Mouse (Mus musculus): ENCODE data around the gene Stab2. TPM values are rescaled to one million over a fixed set of nuclear protein-coding genes. Genes with fewer than 3 reads are reported as not detected.

Gene Stab2
- 1 to 10 TPM in 1 of 2 experiments, under 1 TPM in 1; 0.25 to 1.9 TPM for total RNA-seq (2021)
- long read RNA-seq, experiment 1: 0 reads
- long read RNA-seq, experiment 2, partial matches to known transcripts: 0 of 1 reads
- long read RNA-seq, experiment 2, other reads (novel, unspliced or antisense): 1 of 1 reads

DNA sequence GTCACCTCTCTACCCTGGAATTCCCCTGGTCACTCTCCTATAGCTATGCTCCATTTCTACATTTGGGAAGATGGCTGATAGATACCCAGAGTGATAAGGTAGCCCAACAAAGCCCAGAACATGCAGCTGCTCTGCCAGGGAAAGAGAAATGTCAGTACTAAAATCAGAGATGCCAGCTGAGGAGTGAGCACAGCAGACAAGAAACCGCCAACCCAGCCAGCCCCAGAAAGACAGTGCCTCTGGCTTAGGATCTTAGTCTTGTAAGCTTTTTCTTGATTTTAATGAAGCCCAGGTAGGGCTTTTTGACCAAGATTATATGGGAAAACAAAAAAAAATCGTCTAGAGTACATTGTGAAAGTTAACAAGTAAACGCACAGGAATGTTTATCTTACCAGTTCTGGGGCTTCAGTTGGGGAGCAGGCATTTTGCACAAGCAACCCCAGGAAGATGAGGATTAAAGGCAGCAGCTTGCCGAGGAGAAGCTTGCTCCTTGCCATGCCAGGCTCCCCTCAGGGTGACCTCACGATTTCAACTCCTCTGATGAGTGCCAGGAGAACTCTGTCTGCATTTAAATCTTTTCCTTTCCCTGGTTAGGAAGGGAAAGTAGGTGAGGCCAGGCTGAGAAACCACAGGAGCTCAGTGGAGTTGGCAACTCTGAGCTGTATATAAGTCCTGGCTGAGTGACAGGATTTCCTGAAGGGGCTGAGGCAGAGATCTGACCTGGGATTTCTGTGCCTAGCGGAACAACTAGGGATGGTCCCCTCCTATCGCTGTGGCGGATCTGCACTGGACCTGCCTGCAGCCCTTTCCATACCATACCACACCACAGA is at the start of gene Stab2:
Gene Stab2 (minus strand): TSS at position 641 of the 830 bp plus-strand sequence.
- no peak for DNase-seq

DNA sequence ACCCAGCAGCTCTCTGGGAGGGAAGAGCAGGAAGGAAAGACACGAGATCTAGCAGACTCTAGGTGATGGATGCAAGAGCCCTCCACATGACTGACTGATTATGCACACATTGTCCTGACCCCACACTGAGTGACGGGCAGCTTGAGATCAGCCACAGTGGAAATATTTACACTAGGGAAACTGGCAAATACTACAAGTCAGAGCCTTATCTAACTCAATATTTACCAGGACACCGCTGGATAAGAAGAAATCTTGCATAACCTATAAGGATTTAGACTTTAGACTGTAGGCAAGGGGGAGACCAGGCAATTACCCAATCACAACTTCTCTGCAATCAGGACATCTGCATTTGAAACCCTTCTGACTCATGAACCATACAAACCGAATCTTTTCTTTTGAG is 43.9 kb upstream of the Stab2 start:
- no peak for DNase-seq

DNA sequence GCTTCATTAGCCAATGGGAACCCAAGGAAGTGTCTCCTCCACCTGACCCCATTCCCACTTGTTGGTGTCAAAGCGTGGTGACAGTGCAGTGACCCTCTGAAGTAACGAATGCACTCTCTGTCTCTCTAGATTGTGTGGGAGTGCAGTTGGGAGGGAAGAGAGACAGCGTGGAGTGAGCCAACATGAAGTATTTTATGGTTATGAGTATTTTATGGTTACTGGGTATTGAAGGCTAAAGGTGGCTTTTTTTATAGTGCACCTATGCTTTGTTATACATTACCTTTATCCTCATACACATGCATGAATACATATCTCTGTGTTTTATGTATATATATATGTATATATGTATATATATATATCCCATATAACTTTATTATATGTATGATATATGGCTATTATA is 41.4 kb upstream of the Stab2 start:
- DNase-seq: no peak

DNA sequence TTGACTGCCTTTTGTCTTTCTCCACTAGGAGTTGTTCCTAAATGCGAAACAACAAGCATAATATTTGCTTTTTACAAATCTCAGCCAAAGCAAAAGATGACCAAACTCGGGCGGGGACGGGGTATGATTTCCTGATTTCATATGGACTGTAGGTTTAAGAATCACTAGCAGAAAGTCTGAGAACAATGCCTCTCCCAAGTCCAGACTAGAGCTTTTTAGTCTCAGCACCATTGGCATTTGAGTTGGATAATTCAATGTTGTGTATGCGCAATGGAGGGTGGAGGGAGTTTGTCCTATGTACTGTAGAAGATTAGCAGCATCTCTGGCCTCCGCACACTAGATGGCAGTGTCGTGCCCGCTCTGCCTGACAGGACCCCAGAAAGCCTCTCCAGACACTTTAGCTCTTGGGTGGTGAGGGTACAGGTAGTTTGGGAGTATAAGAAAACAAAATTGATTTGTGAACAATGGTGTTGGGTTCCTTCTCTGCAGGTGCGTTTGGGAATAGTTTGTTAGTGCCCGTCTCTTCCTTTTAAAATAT is 39.2 kb upstream of the Stab2 start:
- no peak for DNase-seq

DNA sequence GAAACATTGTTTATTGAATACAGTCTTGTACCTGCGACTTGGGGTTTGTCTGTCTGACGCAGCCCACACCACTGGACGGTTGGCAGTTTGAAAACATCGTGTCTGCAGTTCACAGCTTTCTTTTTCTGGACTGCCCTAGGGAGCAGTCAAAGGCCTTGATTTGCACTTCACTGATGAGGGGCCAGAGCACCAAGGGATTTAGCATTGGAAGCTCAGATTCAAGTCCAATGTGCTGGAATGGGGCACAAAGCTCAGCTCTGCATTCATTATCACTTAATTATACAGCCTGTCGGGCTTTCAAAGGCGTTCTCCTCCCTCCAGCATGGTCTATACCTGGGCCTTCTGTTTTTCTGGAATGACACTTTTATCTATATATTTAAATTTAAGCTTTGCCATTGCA is 38.6 kb upstream of the Stab2 start:
- no peak for DNase-seq

DNA sequence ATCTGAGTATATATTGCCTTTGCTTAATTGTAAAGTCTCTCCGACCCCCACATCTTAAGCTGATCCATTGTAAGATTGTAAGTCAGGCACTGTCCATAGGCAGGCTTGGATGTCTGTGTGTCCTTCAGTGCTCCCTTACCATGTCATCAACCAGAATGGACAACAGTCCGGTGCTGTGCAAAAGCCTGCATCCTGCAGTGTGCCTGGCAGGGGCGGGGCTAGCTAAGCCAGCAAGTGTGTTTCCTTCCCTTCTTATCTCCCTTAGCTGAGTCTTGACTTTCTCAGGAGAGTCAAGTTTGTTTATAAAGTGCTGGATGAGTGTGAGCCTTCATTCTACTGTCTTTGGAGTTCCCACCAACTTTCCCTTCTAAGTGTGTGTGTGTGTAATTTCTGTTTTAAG is 37.4 kb upstream of the Stab2 start:
- DNase-seq: no peak

DNA sequence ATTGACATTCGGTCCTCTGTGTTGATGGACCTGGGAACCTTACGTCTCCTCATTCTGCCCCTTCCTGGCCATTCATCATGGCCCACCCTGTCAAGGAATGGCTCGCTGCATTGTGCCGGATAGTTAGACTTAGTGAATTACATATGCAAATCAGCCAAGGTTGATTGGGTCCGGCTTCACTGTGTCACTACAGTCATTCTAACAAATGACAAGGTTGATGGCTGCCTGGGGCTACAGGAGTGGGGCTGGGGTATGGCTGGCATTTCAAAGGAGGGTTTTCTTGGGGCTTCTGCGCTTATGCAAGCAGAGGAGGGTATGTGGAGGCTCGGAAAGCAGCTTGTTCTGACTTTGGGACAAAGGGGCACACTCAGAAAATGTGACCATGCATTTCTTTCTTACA is 33.4 kb upstream of the Stab2 start:
- no peak for DNase-seq

DNA sequence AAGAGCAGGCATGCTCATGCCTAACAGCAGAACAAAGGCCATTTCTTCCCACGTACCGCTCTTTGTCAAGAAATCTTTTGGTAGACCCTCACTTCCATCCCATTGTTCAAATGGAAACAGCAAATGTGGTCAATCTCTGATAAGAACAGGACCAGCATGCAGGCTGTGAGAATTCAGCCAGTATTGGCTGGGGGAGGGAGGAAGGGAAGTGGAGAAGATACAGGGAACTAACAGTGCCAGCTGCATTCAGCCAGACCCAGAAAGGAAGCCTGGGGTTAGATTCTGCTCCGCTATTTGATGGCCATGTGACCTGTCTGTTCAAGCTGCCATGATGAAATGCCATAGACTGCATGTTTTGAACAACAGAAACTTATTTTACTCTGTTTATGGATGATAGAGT is 32.0 kb upstream of the Stab2 start:
- DNase-seq: no peak

DNA sequence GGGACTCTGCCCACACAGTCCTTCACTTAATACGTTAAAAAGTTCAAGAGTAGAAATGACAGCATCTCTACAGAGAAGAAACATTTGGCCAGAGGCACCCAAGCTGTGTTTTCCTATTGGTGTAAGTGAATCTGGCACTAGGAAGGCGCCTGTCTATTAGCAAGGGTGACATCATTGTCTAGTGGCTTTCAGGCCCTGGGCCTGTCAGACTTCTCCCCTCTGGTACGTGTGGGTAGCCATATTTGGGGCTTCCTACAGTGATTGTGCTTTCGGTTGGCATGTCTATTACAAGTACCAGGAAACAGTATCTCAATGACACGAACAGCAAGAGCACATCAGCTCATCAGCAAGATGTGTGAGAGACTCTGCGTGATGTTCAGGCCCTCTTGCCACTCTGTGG is 31.5 kb upstream of the Stab2 start:
- DNase-seq: no peak

DNA sequence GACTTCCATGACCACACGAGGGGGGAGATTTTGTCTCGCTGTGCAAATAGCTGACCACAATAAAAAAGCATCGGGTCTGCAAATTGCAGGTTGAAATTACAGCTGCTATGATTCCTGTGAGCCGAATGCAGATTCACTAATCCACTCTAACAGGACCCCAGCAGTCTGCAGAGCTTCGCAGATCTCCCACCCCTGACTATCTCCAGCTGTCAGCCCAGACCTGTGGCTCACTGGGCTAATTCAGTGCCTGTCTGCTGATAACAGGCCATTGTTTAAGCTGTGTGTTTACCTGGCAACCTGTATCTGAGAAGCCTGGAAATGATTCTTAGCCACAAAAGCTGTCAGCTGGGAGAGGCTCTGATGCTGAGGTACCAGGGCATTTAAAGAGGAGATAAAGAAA is 29.2 kb upstream of the Stab2 start:
- no peak for DNase-seq

DNA sequence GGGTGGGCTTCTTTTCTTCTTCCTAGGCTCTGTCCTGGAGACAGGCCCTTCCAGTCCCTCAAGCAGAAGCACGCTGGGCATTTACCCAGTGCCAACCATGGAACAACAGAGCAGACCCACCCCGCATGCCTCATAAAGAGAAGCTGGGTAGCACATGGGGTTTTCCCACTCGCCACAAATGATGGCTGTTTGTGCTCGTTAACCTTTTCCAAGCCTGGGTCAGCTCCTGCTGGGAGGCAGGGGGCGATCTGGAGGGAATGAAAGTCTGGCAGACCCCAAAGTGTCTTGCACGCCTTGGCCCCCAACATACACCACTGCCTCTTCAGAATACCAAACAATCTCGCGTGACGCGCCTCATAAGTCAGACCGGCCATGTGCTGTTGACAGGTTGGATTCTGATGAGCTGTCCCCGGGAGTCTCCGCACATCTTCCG is 28.5 kb upstream of the Stab2 start:
- DNase-seq: no peak

DNA sequence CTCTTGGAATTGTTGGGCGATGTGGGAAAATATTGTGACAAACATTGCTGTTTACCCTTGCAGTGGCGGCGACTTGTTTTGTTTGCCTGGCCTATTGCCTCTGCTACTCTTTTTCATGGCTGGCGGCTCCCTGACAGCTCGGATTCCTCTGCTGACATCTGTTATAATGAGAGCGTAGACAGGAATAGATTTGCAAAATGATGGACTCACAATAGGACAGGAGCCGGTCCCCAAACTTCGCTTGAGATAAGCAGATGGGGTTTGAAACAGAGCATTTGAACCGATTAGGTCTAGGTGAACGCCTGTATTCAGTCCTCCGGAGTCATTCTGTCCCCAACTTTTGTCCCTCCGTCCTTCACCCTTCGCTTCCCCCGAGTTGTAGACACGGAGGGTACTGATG is 28.0 kb upstream of the Stab2 start:
- no peak for DNase-seq

DNA sequence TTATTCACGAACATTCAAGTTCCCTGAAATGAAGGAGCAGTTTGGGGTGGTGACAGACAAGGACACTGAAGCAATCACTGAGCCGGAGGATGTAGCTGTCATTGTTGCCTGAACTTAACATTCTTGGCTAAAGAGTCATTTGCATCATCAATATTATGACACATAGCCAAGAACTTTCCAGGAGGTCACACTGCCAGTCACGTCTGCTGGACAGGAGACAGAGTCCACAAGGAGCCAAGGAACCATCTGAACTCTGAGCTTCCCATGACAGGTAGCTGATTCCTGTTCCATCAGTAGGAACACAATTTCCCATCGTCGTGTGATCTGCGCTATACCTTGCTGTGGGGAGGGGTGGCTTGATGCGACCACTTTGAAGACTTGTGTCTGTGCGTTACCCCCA is 24.9 kb upstream of the Stab2 start:
- no peak for DNase-seq

DNA sequence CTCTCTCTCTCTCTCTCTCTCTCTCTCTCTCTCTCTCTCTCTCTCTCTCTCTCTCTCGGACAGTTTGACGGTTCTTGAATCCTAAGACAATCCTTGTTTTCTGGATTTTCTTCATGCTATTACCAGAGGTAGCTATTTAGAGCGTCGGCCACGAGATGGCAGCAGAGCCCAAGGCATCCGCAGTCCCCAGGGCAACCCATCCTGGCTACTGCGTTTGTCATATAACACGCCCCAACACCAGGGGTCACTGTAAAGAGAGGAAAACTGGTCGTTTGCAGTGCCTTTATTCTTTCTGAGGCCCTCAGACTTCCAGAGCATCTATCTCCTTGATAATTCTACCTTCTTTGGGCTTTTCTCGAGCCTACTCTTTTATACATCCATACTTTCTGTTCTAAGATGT is 17.1 kb upstream of the Stab2 start:
- peak; percentile 70 to 90 for DNase-seq

DNA sequence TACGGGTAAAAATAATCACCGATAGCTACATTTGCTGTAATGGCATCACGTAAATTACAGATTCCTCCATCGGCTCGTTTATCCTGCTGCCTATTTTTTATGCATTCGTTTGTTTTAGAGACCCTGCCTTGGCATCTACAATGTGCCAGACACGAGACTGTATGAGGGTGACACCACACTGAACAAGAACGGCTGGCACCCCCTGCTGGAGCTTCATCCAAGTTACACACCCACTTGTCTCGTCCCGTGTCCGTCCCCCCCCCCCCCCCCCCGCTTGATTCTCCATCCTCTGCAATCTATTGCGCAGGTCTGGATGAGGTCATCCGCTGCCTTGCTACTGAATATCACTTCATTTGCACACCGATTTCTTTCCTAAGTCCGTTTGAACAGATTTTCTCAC is 12.9 kb upstream of the Stab2 start:
- DNase-seq: peak in 1 of 2 experiments; percentile 27

DNA sequence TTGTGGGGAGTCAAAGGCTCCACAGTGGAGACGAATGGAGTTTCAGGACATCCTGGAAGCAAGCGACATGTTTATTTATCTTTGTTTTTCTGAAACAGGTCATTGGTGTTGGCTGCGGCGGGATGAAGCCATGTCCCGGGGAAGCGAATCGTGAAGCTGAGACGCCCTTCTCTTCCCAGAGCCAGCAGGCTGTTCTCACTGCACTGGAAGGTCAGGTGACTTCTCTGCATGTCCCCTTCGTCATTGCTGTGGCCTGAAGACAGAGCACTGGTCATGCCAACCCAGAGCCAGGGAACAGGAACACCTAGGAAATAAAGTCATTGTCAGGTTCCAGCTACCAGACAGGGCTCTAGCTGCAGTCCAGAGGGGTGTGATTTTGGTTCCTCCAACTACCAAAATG is 11.1 kb upstream of the Stab2 start:
- DNase-seq: no peak

DNA sequence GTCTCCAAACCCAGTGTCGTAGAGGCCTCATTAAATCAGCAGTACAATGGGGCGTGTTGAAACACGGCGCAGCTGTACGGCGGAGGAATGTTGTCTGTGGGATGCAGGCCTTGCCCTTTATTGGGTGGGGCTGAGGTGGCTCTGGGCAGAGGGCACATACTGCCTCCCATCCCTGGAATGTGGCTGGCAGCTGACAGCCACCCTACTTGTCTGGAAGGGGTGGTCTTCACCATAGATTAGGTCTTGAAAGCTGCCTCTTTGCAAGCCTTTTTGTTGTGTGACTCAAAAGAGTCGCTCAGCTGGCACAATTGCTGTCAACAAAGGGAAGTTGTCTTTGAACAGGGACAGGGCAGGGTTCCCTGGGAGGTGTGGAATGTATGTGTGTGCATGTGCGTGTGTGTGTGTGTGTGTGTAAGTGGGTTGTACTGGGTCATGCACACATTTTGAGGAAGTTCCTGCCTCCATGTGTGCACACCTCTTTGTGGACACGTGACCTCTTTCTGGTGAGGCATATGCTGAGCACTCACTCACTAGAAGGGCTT is 8.4 kb upstream of the Stab2 start:
- DNase-seq: no peak

DNA sequence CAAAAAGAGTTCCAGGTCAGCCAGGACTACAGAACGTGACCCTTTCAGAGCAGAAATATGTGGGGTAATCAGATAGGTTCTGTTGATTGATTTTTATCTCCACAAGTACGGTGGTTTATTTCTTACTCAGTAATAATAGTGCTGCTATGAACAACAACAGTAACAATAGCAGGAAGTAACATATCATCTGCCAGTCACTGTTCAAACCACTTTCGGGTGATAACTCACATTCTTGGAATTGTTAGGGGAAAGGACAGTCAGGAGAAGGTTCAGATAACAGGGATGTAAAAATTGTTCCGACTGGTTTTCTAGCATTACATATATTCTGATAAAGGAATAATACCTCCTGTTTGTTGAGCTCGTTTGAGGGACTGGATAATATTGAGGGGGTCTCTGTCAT is 7.6 kb upstream of the Stab2 start:
- no peak for DNase-seq

DNA sequence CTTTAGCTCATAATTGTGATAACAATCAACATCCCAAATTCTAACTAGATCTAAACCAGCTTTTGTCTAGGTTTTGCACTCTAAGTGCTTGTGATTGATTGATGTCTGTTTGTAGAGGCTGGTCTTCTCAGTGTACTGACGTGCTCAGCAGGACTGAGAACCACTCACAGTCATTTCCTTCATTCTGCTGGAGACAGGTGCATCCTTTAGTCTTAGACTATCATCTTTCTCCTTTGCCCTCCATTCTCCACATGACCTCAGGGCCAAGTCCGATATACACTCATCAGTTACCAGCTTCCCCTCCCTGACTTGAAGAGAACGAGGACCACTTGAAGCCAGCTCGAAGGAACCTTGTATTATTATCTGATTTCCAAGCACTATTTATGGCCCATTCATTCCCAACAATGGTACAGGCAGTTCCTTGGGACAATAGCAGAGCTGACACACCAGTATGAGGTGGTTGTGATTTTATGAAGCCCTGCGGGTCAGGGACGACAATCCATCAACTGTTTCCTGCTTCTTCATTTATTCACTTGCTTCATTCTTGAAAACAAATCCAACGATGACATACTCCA is 6.7 kb upstream of the Stab2 start:
- DNase-seq: no peak

DNA sequence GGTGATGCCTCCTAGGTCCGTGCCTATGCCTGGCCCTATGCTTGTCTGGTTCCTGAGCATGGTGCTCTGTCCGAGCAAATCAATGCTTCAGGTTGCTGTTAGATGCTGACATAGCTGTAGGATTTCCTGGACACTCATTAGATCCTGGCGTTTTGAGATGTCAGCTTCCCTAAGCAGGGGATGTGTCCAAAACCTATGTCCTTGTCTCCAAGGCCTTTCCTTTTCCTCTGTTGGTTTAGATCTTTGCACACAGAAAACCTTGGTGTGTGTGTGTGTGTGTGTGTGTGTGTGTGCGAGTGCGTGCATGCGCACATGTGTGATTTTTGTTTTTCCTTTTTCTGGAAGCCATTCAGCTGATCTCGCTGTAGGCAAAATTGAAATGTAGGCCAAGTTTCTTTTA is 4.3 kb upstream of the Stab2 start:
- no peak for DNase-seq

DNA sequence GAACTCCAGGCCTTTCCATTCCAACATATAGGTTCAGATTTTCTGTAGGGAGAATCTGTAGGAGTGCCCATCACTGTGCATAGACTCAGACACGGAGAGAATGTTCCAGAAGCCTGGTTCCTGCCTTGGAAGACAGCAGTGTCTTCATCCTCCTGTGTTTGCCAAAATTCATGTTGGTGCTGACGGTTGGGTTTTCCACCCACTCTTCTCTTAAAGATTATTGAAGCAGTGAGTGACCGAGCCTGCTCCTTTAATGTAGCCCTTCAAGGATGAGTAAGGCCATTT is 332 bp upstream of the Stab2 start:
- DNase-seq: no peak

DNA sequence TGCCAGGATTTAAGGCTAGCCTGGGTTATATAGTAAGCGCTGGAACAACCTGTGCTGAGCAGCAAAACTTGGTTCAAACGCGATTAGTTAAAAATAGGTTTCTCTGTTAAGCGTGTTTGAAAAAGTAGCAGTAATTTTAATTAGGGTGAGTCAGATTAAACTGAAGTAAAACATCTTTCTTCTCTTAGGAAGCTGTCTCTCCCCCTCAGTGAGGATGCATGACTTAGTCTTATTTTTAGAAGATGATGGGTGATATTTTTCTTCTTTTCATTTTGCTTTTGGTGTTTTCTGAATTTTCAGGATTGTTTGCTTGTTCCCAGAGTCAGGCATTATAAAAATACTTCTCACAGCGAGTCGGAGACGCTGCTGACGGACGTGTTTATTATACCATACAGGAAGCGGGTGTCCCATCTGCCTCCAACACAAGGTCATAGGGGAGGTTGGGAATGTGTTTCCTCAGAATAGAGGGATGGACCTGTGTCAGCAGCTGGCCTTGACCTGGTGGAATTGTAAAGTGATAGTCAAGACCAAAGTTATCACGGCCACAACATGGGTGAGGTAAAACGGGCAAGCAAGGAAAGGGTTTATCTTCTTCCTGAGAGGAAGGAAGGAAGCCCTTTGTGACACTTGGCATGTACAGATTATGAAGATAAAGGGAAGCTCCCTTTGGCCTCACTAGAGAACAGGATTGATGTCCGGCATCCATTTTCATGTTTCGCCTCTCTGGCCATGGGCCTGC is 15.4 kb downstream of the Stab2 start:
- no peak for DNase-seq

DNA sequence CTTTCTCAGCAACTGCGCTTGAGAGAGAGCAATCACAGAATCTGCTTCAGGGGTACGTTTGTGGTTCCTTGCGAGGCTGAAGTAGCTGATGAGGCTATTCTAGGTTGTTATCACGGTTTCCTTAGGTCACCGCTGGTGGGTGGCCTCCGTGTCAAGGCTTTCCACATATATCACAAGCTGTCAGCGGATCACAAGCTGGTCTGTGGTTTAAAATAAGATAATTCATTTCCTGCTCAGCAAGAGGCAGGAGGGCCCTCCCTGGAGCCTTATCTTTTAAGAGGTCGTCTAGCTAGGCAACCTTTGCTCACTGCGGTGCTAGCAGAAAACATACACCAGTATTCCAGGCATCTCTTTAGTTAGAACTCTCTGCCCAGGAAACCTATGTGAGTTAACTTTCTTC is 17.2 kb downstream of the Stab2 start:
- DNase-seq: no peak

Data from heart, adult 18-20 months (tissue).